Mouse (Mus musculus) retina, postnatal 1 day (tissue): ENCODE measurements at regions not wholly inside any gene's neighbourhood (a gene's known extent, or its start where the extent isn't known, plus 50 kb on each side); places are given as distances from the start of the nearest gene placed in this dataset.
A peak's percentile ranks its signal among the peaks of the same experiment; 100 is the strongest.

Experiments used
- DNase-seq: peaks from one replicate; pipeline ENCODE4 v3.0.0-alpha.2; 2012

DNA sequence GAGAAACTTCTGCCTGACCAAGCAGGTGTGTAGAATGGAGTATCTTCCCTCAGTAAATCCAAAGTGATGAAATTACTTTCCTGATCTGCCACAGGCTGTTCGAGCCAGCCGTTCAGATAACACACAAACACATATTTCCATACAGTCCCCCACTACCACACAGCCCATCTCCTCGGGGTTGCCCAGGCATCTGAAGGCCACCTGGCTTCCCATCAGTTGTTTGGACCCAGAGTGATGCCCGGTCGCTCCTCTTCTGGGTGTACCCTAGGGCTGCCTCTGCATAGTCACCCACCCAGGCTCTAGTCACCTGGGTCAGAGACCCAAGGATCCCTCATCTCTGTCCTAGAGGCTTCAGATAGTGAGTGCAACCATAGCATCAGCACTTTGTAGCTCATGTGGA lies 107.9 kb downstream of the CK137956 start:
- no peak for DNase-seq

DNA sequence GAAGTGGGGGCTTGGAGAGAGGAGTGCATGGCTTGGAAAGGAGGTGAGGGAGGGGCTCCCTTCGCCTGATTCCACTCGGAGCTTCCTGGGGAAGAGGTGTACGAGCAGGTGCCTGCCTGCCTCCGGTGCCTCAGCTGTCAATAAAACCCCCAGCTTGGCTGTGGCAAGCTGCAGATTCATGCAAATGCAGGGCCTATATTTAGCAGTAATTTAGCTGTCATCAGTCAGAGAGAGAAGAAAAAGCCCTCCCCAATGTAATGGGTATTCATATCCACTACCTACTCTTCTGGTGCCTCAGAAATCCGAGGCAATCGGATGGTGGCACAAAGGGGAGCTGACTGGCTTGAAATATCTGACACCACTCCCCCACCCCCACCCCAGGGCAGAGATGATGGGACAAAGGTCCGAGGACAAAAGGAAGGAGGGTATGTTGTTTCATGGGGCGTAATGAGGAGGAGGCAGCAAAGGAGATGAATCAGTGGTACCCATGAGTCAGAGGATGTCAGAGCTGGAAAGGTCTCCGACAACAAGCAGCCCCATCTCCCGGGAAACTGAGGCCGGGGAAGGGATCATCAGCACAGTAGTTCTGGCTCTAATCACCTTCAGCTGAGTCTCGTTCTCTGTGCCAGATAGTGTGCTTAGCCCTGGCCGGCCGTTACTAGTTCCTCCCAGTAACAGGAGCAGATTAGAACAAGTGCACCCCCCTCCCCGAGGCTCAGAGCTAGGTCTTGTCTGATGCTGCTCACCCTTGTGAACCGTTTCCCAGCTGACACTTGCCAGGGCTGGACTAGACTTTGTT lies 109.2 kb downstream of the CK137956 start:
- no peak for DNase-seq

DNA sequence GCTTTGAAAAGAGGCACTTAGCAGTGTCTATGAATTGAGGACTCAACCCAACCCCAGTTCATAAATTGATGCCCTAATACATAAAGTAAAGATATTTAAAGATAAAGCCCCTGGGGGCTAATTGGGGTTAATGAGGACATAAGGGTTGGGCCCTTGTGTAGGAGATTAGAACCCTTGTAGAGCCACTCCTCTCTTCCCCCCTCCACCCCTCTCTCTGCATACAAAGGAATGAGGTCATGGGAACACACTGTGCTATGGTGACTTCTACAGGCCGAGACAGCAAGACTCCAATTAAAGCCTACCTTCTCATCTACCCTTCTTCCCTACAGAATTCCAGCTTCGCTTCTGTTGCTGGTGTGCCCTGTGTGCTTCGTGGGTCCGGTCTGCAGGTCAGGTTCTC lies 110.5 kb downstream of the CK137956 start:
- DNase-seq = peak; percentile 56

DNA sequence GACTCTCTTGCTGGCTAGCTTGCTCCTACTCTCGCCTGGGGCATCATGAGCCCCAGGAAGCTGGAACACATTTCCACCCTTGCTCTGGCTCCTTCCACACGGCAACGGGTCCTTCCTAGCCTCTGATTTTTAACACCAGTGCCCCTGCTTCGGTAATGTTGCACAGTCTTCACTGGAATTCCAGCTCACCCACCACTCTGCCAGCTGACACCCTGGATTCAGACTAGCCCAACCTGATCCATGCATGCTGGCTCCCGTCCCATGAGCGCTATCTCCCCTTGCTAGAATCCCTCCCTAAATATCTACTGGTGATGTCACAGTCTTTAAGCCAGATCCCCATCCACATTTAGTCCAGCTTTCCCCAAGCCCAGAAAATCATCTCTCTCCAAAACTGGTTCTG lies 111.2 kb downstream of the CK137956 start:
- DNase-seq = no peak

DNA sequence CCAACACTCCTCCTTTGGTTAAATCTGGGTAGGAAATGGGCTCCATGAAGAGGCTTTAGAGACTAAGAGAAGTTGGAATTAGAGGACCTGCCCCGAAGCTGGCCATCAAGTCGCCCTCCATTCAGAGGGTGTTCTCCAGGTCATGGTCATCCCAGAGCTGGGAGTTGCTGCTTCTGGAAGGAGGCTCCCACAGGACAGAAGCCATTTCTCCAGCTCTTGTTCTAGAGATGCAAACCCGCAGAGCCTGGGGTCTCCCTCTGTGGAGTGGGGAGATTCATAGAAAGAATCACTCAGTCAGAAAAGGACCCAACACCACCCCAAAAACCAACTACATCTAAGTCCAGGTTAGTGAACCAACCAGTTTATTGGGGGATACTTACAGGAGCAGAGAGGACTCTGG lies 112.2 kb downstream of the CK137956 start:
- DNase-seq = no peak

DNA sequence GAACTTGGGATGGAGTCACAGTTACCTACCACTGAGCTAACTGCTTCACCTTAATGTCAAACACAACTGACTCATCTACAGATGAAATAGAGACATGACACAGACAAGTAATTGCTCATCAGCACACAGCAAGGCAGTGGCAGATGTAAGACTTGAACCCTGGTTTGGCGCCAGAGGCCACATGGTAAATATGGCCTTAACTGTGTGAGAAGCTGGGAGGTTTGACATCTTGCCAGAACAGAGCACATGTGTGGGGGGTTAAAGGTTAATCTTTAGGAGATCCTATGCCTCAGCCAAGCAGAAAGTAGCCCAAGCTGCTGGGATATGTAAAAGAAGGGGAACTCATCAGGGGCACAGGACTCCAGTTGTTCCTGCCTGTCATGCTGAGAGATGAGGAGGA lies 114.9 kb downstream of the CK137956 start:
- DNase-seq = no peak

DNA sequence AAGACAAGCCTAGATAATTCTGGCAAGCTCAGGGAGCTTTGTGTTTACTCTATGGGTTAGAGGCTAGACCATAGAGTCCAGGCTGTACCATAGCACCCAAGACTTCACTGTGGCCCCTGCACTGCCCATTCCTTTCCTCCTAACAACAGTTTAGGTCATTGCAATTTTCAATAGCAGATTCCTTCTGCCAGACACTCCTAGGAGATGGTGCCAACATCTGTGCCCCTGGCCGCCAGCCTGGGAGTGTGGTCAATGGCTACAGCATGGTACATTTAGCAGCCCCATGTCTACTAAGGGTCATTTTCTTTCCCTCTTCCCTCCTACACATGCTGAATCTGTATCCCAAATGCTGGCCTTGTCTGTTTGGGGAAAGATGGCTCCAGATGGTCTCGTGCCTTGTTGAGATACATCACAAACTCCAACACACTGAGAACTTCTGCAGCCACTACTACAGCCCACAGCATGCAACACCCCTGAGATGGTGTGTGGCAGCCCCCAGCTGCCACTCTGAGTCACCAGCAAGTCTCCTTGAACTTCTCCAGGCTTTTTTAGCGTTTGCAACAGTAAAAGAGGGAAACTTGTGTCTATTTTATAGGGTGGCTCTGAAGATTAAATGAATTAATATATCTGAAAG lies 115.9 kb downstream of the CK137956 start:
- no peak for DNase-seq

DNA sequence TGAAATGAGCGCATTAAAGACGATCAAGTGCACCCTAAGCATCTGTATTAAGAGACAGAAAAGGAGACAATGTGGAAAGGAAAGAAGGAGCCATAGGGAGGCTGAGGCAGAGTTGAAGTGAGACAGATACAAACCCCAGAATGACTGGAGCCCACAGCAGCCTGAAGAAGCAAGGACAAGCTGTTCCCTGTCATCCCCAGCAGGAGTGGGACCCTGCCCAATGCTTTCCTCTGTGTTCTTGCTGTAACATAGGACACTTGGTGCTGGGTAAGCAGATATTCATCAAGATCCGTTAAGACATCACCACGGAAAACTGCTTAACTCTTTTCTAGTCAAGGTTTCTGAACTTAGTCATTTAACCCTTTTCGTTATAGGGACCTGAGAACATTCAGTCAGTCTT lies 121.4 kb downstream of the CK137956 start:
- DNase-seq = no peak

DNA sequence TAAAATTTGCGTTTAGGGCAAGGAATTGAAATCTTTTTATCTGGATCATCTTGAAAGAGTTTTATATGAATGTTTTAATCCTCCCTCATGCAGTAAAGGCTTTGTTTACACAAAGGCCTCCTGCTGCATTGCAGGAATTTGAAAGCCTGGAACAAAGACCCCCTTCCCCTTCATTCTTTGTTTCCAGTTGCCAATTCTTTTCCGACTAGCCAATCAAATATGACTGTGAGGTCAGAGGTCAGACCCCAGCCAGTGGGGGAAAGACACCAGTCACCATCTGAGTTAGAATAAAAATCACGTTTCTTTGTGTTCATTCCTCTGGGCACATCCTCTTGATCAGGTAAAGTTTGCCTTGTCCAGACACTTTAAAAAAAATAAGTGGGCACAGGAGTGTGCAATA lies 124.4 kb downstream of the CK137956 start:
- DNase-seq = no peak

DNA sequence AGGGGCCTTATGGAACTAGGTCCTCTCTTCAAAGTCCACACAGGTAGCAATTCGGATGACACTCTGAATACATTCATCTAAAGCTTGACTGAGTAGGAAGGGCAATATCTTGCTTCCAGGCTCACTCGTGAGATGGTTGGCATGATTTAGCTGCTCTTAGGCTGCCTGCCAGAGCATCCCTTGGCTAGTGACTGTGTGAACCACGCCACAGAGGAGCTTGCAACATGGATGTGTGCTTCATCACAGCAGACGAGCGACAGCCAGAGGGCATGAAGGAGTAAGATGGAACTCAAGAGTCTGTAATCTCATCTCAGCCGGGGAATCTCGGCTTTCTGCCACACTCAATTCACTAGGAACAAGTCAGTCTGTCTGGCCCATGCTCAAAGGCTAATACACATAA lies 127.3 kb downstream of the CK137956 start:
- DNase-seq = no peak

DNA sequence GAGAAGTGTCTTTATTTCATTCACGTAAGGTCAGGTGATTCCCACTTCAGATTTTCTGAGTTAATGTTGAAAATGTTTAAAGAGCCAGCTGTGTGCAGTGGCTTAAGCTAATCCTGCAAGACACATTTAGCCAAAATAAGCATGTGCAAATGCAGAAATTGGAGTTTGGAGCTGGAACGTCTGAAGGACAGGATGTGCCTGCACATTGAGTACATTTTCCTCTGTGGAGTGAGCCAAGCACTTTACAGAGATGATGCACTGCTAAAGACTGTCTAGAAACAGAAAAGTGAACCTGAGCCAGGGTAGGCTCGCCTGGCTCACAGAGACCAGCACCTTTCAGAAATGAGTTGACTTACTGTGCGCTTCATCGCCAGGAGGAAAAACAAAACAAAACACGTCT lies 137.1 kb downstream of the CK137956 start:
- no peak for DNase-seq

DNA sequence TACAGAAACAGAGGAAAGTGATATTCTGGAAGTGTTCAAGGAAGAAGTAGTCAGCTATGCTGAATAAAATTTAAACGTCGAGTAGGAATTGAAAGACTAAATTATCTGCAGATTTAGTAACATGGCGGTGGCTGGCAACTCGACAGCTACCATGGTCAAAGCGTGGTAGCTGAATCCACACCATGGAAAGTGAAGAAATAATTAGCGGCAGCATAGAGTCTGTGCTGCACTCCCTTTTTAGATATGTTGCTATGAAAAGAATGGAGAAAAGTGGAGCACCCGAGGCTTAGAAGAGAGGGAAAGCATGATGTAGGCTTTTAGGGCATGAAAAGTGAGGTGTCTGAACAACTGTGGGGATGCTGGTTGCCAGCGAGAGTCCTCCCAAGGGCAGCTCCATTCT lies 143.8 kb downstream of the CK137956 start:
- no peak for DNase-seq

DNA sequence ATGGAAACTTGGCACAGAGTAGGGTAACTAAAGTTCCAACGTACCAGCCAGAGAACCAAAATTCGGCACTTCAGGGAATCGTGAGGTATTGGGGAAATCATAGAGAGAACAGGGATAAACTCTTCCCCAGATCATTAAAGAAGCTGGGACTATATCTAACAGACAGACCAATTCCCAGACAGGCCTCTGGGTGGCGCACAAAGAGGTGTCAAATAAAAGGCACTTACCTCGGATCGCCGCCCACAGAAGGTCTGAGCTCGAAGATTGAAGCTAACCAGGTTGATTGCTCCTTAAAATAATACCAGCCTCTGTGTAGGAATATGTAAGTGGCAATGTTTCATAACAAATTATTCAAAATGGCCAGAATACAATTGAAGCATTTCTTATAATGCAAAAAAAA lies 151.2 kb downstream of the CK137956 start:
- no peak for DNase-seq

DNA sequence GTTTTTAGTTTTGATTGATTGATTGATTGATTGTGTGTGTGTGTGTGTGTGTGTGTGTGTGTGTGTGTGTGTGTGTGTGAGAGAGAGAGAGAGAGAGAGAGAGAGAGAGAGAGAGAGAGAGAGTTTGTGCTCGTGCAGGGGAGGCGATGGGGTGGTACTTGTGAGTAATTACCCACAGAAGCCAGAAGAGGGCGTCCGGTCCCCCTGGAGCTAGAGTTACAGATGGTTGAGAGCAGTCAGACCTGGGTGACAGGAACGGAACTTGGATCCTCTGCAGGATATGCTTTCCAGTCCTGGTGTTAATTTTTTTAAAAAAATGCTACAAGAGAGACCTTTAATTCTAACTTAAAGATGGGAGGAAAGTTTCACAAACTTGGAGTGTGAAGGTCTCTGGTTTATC lies 151.7 kb downstream of the CK137956 start:
- DNase-seq = no peak

DNA sequence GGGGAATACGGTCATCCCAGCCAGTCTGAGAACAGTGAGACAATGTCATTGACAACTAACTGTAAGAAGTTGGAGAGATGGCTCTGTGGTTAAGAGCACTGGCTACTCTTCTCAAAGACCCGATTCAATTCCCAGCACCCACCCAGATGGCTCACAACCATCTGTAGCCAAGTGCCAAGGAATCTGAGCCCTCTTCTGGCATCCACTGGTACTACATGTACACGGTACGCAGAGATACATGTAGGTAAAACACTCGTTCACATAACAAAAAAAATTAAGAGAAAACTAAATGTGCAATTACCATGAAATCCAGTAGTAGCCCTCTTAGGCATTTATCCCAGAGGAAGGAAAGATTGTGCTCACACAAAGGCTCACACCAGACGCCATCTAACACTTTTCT lies 156.1 kb downstream of the CK137956 start:
- DNase-seq = no peak

DNA sequence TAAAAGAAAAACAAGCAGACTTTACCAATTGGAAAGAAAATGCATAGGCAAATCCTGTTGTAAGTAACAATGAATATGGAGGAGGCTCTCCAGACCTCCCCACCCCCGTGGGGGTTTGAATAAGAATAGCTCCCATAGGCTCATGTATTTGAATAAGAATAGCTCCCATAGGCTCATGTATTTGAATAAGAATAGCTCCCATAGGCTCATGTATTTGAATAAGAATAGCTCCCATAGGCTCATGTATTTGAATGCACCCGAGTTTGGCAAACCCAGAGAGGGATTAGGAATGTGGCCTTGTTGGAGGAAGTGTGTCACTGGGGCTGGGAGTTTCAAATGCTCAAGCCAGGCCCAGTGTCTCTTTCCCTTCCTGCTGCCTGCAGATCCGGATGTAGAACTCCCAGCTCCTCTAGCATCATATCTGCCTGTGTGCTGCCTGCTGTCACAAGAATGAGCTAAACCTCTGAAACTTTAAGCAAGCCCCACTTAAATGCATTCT lies 158.7 kb downstream of the CK137956 start:
- no peak for DNase-seq

DNA sequence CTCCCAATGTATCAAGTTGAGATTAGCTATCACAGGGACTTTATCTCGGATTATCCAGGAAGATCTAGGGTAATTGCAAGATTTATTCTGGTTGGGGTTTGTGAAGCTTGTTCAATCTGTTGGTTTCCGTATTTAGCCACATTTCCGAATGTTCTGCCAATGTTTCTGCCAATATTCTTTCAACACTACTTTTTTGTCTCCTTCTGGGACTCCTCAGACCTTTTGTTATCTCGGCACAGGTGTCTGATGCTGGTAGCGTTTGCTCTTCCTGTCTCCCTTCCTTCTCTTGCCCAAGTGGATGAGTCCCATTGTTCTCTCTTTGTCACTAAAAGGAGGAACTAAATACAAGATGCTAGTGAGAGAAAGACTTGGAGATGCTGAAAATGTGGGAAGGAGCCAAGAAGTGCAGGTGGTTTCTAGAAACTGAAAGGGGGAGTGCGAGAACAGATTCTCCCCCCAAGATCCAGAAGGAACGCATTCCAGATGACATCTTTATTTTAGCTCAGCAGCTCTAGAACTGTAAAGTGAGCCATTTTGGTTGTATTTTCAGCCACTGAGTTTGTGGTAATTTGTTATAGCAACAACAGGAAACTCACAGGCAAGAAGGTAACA lies 159.7 kb downstream of the CK137956 start:
- DNase-seq = peak; percentile 11

DNA sequence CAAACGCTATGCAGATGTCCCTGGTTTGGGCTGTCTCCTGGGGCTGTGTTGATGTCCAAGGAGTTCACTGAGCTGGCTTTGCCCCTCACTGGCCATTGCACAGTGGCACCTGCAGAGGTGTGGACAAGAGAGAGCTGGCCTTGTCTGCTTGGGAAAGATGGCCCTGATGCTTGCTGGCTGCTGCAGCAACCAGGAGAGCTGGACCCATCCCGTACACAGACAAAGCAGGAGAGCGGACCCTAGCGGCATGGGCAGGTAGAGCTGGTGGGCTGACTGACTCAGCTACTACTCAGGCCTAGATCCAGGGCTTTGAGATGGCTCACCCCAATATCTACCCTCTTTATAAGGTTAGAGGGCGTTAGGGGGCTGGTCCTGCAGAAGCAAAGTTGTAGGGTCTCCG lies 161.7 kb downstream of the CK137956 start:
- no peak for DNase-seq

DNA sequence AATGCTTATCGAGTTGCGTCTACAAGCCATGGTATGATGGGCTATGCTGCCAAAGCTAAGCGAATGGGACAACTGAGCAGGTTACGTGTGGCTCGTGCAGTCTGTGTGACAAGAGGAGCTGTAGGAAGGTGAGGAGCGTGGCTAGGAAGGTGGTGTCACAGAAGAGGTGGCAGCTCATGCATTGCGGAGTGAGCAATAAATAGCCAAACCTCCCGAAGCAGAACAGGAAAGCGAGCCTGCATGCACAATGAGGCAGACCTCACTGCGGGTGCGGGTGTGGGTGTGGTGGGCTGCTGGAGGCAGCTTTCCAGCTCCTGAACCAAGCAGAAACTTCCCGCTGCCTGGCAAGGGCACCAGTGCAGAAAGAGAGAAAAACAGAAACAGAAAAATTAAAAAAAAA lies 181.5 kb downstream of the CK137956 start:
- no peak for DNase-seq

DNA sequence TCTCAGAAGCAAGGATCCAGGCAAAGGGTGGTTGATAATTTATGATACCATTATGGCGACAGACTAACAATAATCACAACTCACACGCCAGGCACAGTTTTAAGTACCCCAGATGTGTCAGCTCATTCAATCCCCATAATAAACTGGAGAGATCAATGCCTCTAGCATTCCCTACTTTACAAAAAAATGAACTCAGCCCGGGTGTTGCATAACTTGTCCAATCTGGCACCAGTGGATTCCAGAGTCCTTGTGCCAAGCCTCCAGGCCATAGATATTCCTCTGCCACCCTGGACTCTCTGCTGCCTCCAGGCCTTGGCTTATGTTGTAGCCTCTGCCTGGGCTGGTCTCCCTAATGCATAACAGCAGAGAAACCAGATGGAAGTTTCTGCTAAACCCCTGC lies 185.0 kb downstream of the CK137956 start:
- DNase-seq = no peak

DNA sequence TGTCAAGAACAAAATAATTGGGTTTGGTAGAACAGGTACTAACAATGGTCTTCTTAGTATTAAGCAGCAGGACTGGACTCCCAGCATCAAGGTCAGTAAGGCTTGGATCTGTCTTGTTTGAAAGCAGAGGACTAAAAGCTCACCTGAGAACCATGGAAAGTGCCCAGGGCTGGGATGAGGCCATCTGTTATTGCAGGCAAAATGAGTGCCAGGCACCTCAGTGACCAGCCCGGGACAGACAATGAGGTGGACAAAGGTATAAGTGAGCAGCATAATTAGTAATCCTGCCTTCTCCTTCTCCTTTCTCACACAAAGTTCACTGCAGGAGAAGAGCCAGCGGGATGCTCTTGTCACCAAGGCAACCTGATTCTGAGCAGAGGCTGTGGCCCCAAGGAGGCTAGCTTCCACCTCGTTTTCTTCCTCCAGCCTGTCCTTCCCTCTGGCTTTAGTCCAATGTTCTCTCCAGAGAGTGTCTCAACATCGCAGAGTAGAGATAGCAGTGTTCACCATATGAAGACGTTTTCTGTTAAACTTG lies 198.7 kb downstream of the CK137956 start:
- no peak for DNase-seq

DNA sequence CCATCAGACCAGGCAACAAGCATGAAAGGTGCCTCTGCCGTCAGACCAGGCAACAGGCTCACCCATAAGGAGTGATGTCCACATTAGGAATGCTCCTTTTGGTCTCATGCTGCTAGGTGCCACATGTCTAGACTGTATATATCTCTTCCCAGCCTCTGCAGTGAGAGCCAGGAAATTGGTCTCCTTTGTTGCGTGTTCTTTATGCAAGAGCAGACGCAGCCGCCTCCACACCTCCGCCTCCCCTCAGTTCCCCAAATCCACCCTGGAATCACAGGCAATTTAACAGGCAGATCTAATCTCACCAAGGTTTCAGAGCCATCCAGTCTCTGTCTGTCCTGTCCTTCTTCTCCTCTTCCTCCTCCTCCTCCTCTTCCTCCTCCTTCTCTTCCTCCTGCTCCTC lies 207.0 kb downstream of the CK137956 start:
- DNase-seq = no peak

DNA sequence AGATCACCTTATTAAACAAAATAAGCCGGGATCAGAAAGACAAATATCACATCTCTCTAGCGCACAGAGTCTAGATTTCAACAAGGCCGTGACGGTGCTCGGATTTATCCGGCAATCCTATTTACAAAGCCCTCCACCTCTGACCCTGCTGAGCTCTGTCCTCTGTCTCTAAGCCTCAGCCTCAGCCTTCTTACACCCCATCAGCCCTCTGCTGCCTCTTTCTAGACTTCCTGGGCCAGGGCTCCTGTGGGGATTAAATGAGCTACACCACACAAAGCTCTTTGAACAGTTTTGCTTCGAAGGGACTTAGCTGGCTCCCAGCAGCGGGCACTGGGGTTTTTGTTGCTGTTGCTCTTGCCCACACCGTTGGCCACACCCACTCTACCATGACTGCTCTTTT lies 211.8 kb downstream of the CK137956 start:
- peak; percentile 74 for DNase-seq

DNA sequence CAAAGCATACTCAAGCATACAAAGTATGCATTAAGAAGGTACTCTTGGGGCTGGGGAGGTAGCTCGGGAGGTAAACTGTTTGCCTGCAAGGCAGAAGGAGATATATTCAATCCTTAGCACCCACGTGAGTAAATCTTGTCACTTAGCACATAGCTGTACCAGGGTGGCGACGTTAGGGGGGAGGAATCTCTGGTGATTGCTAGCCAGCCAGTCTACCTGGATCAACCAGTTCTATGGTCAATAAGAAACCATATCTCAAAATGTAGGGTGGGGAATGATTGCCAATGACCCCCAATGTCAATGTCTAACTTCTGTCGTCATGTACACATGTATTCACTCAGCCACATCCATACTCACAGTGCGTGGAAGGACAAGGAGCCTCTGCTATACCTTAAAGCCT lies 214.5 kb downstream of the CK137956 start:
- no peak for DNase-seq
